Mouse (Mus musculus) adrenal gland, postnatal 4 days (tissue): Measurements from ENCODE around the gene Lefty2. TPM values are rescaled to one million over a fixed set of nuclear protein-coding genes. Genes with fewer than 3 reads are reported as not detected.
"Not testable (repeated sequence)": the region's sequence is repeated elsewhere in the genome, so short reads cannot be mapped to it uniquely, and the experiment has no call there.

ENCODE experiments used
- DNase-seq, 2 experiments: peaks; one replicate each; pipeline ENCODE4 v3.0.0; 2021 to 2022; ENCODE audit warnings: low spot score in 2 of 2, mixed read lengths in 2 of 2
- total RNA-seq, 2 experiments: library from RNA; stranded (reverse); gene quantifications; 2 replicates each; pipeline ENCODE4 v1.2.3; 2021

Gene Lefty2
- total RNA-seq, 2 experiments from 2014 or later, result 0.39 to 0.45 TPM

- DNase-seq, result no peak
Observed at GRCm38 (mm10) chr1:180931106-180931505, 38.2 kb downstream of the Lefty2 start.

- no peak for DNase-seq
Observed at GRCm38 (mm10) chr1:180933659-180934058, 40.8 kb downstream of the Lefty2 start.

- no peak for DNase-seq
Observed at GRCm38 (mm10) chr1:180934467-180935419, 41.8 kb downstream of the Lefty2 start, which contains the start of gene Lefty1. TSS of gene Lefty1 (plus strand) at chr1:180935022.

- DNase-seq, result not testable (repeated sequence)
Observed at GRCm38 (mm10) chr1:180936610-180937398, 43.9 kb downstream of the Lefty2 start.

GRCm38 (mm10) chr1:180937631-180938030, 44.7 kb downstream of the Lefty2 start:
- DNase-seq, result not testable (repeated sequence)

- DNase-seq, result not testable (repeated sequence)
Observed at GRCm38 (mm10) chr1:180938781-180939180, 45.9 kb downstream of the Lefty2 start.

GRCm38 (mm10) chr1:180940776-180941460, 48.0 kb downstream of the Lefty2 start:
- DNase-seq, result no peak

- no peak for DNase-seq
Observed at GRCm38 (mm10) chr1:180941726-180942125, 48.8 kb downstream of the Lefty2 start.

- peak; percentile 47 to 64 for DNase-seq
Observed at GRCm38 (mm10) chr1:180942166-180943031, 49.5 kb downstream of the Lefty2 start, which contains the start of gene Tmem63a. TSS of gene Tmem63a (plus strand) at chr1:180942344.

GRCm38 (mm10) chr1:180943032-180943644, 50.2 kb downstream of the Lefty2 start:
- DNase-seq, result no peak

GRCm38 (mm10) chr1:180943896-180944295, 51.0 kb downstream of the Lefty2 start:
- DNase-seq, result no peak

GRCm38 (mm10) chr1:180944553-180944952, 51.6 kb downstream of the Lefty2 start:
- DNase-seq, result no peak

GRCm38 (mm10) chr1:180945001-180945980, 52.4 kb downstream of the Lefty2 start:
- DNase-seq, result no peak

GRCm38 (mm10) chr1:180946448-180946847, 53.5 kb downstream of the Lefty2 start:
- peak in 1 of 2 experiments; percentile 47 for DNase-seq
